Mouse (Mus musculus): ENCODE data around the gene 1700080O16Rik. TPM values are rescaled to one million over a fixed set of nuclear protein-coding genes. Genes with fewer than 3 reads are reported as not detected.

The 1700080O16Rik gene
- 0.16 and 0.89 TPM in 2 replicates for total RNA-seq (2012; rRNA removed)

DNA sequence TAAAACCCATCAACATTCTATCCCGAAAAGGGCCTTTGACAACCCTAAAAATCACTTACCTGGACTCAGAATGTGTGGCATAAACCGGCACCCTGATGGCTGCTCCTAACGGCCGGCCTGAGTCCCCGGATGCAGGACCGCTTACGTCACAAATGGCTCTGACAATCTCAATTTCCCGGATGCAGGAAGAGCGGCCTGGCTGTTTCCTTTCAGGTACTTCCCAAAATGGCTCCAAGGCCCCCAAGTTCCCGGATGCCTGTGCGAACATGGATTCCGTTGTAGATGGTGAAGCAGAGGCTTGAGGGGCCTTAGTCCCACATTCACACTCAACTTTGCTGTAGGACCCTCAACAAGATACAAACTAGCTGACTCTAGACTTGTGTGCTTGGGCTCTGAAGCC, at the start of gene 1700080O16Rik:
1700080O16Rik (minus strand) TSS at position 101 of the 400 bp plus-strand sequence.
- no peak within 1 kb of the TSS for H3K4me3 ChIP-seq (ENCODE audit: insufficient read depth in 1 of 2, low read depth in 1 of 2, low read length in 2 of 2, poor library complexity in 1 of 2, severe bottlenecking in 1 of 2)
- no peak for DNase-seq (ENCODE audit: low read depth, low spot score)
- in situ Hi-C loops (cut with MboI; ENCODE audit: low sequenced_read_pairs in 2 of 2, unreplicated experiment in 2 of 2), result no loop called here
- H3K4me1 ChIP-seq (ENCODE audit: control insufficient read depth in 2 of 2, insufficient read depth in 2 of 2, low read length in 2 of 2, poor library complexity in 1 of 2), result no peaks in the 10 kb centered on the region
- no peaks in the 10 kb centered on the region for H3K36me3 ChIP-seq (ENCODE audit: control insufficient read depth, insufficient read depth, low read length, poor library complexity, severe bottlenecking)
- no peaks in the 10 kb centered on the region for H3K9me3 ChIP-seq (ENCODE audit: control insufficient read depth, insufficient read depth, low read depth, low read length)
- no peak within 1 kb of the TSS for H3K27ac ChIP-seq (ENCODE audit: insufficient read depth, low read depth, low read length, poor library complexity, severe bottlenecking)
- no peak within 1 kb of the TSS for H3K9ac ChIP-seq (ENCODE audit: insufficient read depth, low read depth, low read length, poor library complexity, severe bottlenecking)
- no peak for TF ChIP-seq ZNF384 (IDR thresholded peaks at IDR 0.05; ENCODE audit: low read depth, low read length)
- TF ChIP-seq CHD2 (IDR thresholded peaks at IDR 0.05; ENCODE audit: low read depth, low read length), result no peak
- no peak for TF ChIP-seq ZC3H11A (IDR thresholded peaks at IDR 0.05; ENCODE audit: borderline replicate concordance, low read depth, low read length)
- TF ChIP-seq HCFC1 (IDR thresholded peaks at IDR 0.05; ENCODE audit: borderline replicate concordance, insufficient read depth, low read length), result no peak
- no peak for TF ChIP-seq MAFK (IDR thresholded peaks at IDR 0.05; ENCODE audit: insufficient read depth, low read depth, low read length)

DNA sequence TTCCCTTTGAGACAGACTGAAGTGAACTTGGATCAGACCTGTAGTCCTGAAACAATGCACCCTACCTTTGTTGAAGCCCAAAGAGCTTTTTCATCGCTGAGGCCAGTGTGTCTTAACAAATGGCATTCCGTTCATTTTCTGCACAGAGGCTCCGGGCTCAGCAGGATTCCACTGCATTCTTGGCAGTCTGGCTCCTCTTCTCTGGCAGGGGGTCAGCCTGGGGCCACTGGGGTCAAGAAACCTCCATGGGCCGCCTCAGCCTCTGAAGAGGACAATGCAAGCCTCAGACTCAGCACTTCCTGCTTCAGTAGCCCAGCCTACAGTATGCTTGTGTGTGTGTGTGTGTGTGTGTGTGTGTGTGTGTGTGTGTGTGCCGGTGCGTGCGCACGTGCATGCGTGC, 45.1 kb upstream of the 1700080O16Rik start:
- Histone ChIP-seq H3K4me1 (ENCODE audit: control insufficient read depth in 2 of 2, insufficient read depth in 2 of 2, low read length in 2 of 2, poor library complexity in 1 of 2) (peaks cover 0 to 3% of the 10 kb centered on the region in 2 experiments; a peak in 1 of 4 replicates), H3K4me3 (ENCODE audit: insufficient read depth in 1 of 2, low read depth in 1 of 2, low read length in 2 of 2, poor library complexity in 1 of 2, severe bottlenecking in 1 of 2) (no peak overlapping the region), H3K36me3 (ENCODE audit: control insufficient read depth, insufficient read depth, low read length, poor library complexity, severe bottlenecking) (no peaks in the 10 kb centered on the region), H3K9ac (ENCODE audit: insufficient read depth, low read depth, low read length, poor library complexity, severe bottlenecking) (no peak overlapping the region), H3K27ac (ENCODE audit: insufficient read depth, low read depth, low read length, poor library complexity, severe bottlenecking) (no peak overlapping the region), H3K9me3 (ENCODE audit: control insufficient read depth, insufficient read depth, low read depth, low read length) (no peaks in the 10 kb centered on the region)
- TF ChIP-seq MAFK (IDR thresholded peaks at IDR 0.05; ENCODE audit: insufficient read depth, low read depth, low read length) (no peak), HCFC1 (IDR thresholded peaks at IDR 0.05; ENCODE audit: borderline replicate concordance, insufficient read depth, low read length) (no peak), CHD2 (IDR thresholded peaks at IDR 0.05; ENCODE audit: low read depth, low read length) (no peak), ZC3H11A (IDR thresholded peaks at IDR 0.05; ENCODE audit: borderline replicate concordance, low read depth, low read length) (no peak), ZNF384 (IDR thresholded peaks at IDR 0.05; ENCODE audit: low read depth, low read length) (no peak)
- no peak for DNase-seq (ENCODE audit: low read depth, low spot score)
- in situ Hi-C loops (cut with MboI; ENCODE audit: low sequenced_read_pairs in 2 of 2, unreplicated experiment in 2 of 2), result no loop called here

DNA sequence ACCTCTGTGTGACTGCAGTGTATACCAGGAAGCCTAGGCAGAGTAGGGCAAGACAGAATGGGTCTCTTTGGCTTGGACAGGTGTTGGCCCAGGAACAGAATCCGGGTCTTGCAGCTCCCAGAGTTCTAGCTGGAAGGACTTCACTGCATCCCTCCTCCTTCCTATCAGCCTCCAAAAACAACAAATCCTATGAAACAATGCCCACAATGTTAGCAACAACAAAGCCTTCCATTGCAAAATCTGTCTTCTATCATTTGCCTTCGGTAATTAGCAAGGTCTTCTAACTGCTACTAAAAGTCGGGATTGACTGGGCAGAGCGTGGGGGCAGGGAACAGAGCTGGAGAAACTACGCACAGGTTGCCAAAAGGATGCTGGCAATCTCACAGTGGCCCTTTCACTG, 27.5 kb upstream of the 1700080O16Rik start:
- no peak for DNase-seq (ENCODE audit: low read depth, low spot score)
- TF ChIP-seq ZC3H11A (IDR thresholded peaks at IDR 0.05; ENCODE audit: borderline replicate concordance, low read depth, low read length) (no peak), MAFK (IDR thresholded peaks at IDR 0.05; ENCODE audit: insufficient read depth, low read depth, low read length) (no peak), CHD2 (IDR thresholded peaks at IDR 0.05; ENCODE audit: low read depth, low read length) (no peak), ZNF384 (IDR thresholded peaks at IDR 0.05; ENCODE audit: low read depth, low read length) (no peak), HCFC1 (IDR thresholded peaks at IDR 0.05; ENCODE audit: borderline replicate concordance, insufficient read depth, low read length) (no peak)
- Histone ChIP-seq H3K36me3 (ENCODE audit: control insufficient read depth, insufficient read depth, low read length, poor library complexity, severe bottlenecking) (no peaks in the 10 kb centered on the region), H3K4me1 (ENCODE audit: control insufficient read depth in 2 of 2, insufficient read depth in 2 of 2, low read length in 2 of 2, poor library complexity in 1 of 2) (no peaks in the 10 kb centered on the region), H3K4me3 (ENCODE audit: insufficient read depth in 1 of 2, low read depth in 1 of 2, low read length in 2 of 2, poor library complexity in 1 of 2, severe bottlenecking in 1 of 2) (no peak overlapping the region), H3K9me3 (ENCODE audit: control insufficient read depth, insufficient read depth, low read depth, low read length) (no peaks in the 10 kb centered on the region), H3K27ac (ENCODE audit: insufficient read depth, low read depth, low read length, poor library complexity, severe bottlenecking) (no peak overlapping the region), H3K9ac (ENCODE audit: insufficient read depth, low read depth, low read length, poor library complexity, severe bottlenecking) (no peak overlapping the region)
- in situ Hi-C loops (cut with MboI; ENCODE audit: low sequenced_read_pairs in 2 of 2, unreplicated experiment in 2 of 2), result no loop called here

DNA sequence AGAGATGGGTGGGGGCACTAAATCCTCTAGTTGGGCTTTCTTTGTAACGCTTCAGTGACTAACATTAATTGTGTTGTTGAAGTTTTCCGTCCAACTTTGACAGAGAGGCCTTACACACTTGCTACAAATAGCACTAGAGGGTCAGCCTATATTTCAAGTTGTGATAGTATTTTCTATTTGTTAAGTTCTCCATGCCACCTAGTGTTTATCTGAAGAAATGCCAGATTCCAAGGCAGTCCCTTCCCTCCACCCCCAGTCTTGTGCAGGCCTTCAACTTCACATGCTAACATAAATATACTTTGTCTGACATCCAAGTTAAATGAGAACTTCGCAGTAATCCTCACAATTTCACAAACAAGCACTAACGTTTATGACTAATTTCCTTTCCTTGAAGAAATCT, 26.9 kb upstream of the 1700080O16Rik start:
- H3K9me3 ChIP-seq (ENCODE audit: control insufficient read depth, insufficient read depth, low read depth, low read length), result no peaks in the 10 kb centered on the region
- no peak overlapping the region for H3K9ac ChIP-seq (ENCODE audit: insufficient read depth, low read depth, low read length, poor library complexity, severe bottlenecking)
- in situ Hi-C loops (cut with MboI; ENCODE audit: low sequenced_read_pairs in 2 of 2, unreplicated experiment in 2 of 2), result no loop called here
- no peak overlapping the region for H3K4me3 ChIP-seq (ENCODE audit: insufficient read depth in 1 of 2, low read depth in 1 of 2, low read length in 2 of 2, poor library complexity in 1 of 2, severe bottlenecking in 1 of 2)
- TF ChIP-seq CHD2 (IDR thresholded peaks at IDR 0.05; ENCODE audit: low read depth, low read length) (no peak), HCFC1 (IDR thresholded peaks at IDR 0.05; ENCODE audit: borderline replicate concordance, insufficient read depth, low read length) (no peak), ZC3H11A (IDR thresholded peaks at IDR 0.05; ENCODE audit: borderline replicate concordance, low read depth, low read length) (no peak), ZNF384 (IDR thresholded peaks at IDR 0.05; ENCODE audit: low read depth, low read length) (no peak), MAFK (IDR thresholded peaks at IDR 0.05; ENCODE audit: insufficient read depth, low read depth, low read length) (no peak)
- DNase-seq (ENCODE audit: low read depth, low spot score), result no peak
- no peaks in the 10 kb centered on the region for H3K36me3 ChIP-seq (ENCODE audit: control insufficient read depth, insufficient read depth, low read length, poor library complexity, severe bottlenecking)
- H3K27ac ChIP-seq (ENCODE audit: insufficient read depth, low read depth, low read length, poor library complexity, severe bottlenecking), result no peak overlapping the region
- H3K4me1 ChIP-seq (ENCODE audit: control insufficient read depth in 2 of 2, insufficient read depth in 2 of 2, low read length in 2 of 2, poor library complexity in 1 of 2), result no peaks in the 10 kb centered on the region

DNA sequence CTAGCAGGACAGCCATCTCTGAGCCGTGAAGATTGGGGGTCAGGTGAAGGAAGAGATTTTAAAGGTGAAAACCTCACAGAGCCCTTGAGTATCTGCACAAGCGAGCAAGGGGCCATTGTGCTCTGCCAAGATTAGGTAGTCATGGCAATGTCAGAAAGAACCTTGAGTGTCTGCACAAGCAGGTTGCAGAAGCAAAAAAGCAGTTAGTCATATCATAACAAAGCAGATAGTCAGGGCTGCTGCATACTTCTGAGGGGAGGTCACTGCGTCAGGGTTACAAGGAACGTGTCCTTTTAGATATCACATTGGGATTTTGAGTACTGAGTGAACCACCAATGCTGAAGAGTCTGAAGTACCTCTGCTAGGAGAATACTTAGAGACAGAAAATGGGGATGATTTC, 3.8 kb upstream of the 1700080O16Rik start:
- no peak overlapping the region for H3K4me3 ChIP-seq (ENCODE audit: insufficient read depth in 1 of 2, low read depth in 1 of 2, low read length in 2 of 2, poor library complexity in 1 of 2, severe bottlenecking in 1 of 2)
- H3K4me1 ChIP-seq (ENCODE audit: control insufficient read depth in 2 of 2, insufficient read depth in 2 of 2, low read length in 2 of 2, poor library complexity in 1 of 2), result no peaks in the 10 kb centered on the region
- H3K36me3 ChIP-seq (ENCODE audit: control insufficient read depth, insufficient read depth, low read length, poor library complexity, severe bottlenecking), result no peaks in the 10 kb centered on the region
- H3K9me3 ChIP-seq (ENCODE audit: control insufficient read depth, insufficient read depth, low read depth, low read length), result no peaks in the 10 kb centered on the region
- no peak overlapping the region for H3K27ac ChIP-seq (ENCODE audit: insufficient read depth, low read depth, low read length, poor library complexity, severe bottlenecking)
- in situ Hi-C loops (cut with MboI; ENCODE audit: low sequenced_read_pairs in 2 of 2, unreplicated experiment in 2 of 2), result no loop called here
- no peak for DNase-seq (ENCODE audit: low read depth, low spot score)
- no peak overlapping the region for H3K9ac ChIP-seq (ENCODE audit: insufficient read depth, low read depth, low read length, poor library complexity, severe bottlenecking)
- TF ChIP-seq ZNF384 (IDR thresholded peaks at IDR 0.05; ENCODE audit: low read depth, low read length) (no peak), HCFC1 (IDR thresholded peaks at IDR 0.05; ENCODE audit: borderline replicate concordance, insufficient read depth, low read length) (no peak), CHD2 (IDR thresholded peaks at IDR 0.05; ENCODE audit: low read depth, low read length) (no peak), MAFK (IDR thresholded peaks at IDR 0.05; ENCODE audit: insufficient read depth, low read depth, low read length) (no peak), ZC3H11A (IDR thresholded peaks at IDR 0.05; ENCODE audit: borderline replicate concordance, low read depth, low read length) (no peak)
